Mouse (Mus musculus) retina, postnatal 1 day (tissue): ENCODE results near the gene Bmx.

Source experiments
- DNase-seq: peaks from one replicate; pipeline ENCODE4 v3.0.0-alpha.2; 2012

The Bmx gene

DNA sequence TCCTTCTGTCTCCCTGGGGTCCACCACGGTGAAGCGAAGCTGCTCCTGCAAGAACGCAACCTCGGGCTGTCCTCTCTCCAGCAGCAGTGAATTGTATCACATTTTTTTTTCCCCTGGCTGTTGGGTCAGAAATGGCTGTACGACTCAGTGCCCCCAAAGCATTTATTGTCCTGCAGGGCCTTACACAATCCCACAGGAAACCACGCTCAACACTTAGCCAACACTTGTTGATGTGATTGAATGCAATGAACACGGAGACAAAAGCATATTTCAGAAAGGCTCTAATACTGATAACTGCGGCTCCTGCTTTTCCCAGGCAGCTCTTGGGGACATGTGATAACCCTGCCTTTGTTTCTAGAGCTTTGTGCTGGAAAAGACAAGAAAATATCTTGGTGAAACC lies at the start of gene Bmx:
TSS of gene Bmx (minus strand) at position 137 of the 400 bp plus-strand sequence.
- DNase-seq, result no peak

DNA sequence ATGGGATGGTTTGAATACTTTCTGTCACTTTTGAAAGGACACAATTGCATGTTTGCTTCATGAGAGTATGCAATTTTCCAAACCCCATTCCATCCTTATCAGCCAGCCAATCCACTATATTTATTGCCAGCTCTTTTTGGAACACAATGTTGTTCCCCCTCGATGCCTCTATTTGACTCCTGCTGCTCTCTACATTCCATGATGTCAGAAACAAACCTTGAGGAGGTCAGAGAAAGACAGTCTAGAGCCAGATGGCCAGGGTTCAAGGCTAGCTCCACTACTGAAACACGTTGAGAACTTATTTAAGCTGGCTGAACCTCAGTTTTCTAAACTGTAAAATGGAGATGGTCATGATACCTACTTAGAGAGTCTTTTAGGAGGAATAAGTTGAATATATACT lies 48.3 kb upstream of the Bmx start:
- DNase-seq, result no peak

DNA sequence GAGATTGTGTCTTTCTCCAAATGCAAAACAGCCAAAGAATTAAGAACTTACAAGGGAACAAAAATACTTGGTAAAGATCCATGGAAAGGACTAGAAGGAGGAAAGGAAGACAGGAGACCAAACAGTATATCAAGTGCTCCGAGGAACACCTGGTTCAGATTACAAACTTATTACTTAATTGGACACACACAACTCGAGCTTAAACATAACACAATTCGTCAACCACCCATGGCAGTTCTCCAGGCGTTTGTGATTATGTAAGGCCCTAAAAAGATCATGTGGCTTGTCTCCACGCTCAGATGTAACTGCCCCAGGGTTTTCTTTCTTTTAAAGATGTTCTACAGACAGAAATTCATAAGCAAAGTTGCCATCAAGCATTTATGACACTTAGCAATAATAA lies 33.2 kb upstream of the Bmx start:
- DNase-seq, result no peak

DNA sequence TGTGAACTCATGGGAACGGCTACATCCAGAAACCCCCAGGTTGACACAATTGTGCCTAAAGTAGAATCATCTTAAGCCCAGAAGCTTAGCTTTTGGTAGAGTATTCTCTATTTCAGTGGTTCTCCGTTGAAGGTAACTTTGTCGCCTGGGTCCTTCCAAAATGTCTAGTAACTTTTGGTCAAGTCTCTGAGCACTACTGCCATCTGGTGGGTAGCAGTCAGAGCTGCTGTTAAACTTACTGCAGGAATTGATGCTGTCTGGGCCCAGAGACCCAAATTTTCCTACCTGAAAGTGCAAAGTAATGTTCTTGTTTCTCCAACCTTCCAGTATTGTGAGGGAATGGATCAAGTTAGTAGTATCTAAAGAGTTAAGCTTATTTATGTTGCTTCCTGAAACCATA lies 29.1 kb upstream of the Bmx start:
- peak; percentile 40 for DNase-seq

DNA sequence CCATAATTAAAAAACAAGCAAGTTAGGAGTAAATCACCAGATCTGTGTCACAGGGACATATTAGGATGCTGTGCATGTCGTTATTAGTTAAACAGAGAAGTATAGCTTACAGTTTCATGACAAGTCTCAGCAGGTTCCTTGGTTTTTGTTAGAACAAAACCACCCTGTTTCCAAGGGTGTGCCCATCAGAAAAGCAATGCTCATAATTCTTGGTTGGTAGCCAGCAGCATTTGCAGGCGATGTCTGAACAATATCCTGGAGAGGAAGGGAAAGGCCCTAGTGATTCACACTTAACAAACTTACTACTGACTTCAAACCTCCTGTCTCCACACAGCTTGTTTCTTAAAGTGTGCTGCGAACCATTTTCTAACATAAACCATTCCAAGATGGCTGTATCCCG lies 25.8 kb upstream of the Bmx start:
- no peak for DNase-seq

DNA sequence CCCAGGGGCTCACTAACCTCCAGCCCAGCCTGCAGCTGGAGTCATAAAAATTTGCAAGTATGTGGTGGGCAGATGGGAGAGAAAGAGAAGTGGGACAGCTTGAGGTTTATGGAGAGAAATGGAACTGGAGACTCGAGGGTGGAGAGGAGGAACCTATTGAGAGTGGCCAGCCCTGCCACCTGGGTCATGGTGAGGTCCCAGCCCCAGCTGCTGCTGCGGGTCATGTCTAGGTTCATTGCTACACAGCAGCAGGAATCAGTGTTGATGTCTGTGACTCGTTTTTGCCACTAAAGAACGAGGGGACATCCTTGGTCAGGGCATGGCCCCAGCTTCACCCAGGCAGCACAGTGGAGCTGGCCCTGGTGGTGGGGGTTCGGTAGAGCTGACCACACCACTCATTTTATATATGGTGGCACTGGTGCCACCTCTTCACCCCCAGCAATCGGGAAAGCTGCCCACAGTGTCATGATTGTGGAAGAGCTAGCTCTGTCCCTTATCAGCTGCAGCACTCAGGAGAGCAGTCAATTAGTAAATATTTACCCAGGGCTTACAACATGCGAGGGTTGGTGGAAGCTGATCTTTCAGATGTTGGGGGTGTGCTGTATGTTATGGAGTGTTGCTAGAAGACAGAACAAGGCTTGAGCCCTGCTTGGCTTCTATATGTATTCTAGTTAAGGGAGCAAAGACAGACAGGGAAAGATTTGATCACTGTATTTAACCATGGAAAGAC lies 23.1 kb upstream of the Bmx start:
- DNase-seq, result no peak

DNA sequence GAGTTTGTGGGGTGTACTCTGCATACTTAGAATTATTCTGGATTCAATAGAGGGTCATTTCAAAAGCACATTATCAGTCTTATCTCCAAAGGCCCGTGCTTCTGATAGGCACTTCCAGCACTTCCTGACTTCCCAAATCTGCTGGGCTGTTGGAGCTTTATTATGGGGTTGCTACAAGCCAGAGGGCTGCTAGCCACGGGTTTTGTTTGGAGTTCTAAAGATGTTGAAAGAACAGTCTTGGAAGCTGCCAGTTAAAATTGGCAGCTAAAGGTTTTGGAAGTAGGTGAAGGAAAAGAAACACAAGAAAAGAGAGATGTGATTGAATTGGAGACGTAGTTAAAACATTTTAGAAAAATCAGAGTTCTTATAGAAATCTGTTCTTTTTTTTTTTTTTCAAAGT lies 17.5 kb upstream of the Bmx start:
- no peak for DNase-seq

DNA sequence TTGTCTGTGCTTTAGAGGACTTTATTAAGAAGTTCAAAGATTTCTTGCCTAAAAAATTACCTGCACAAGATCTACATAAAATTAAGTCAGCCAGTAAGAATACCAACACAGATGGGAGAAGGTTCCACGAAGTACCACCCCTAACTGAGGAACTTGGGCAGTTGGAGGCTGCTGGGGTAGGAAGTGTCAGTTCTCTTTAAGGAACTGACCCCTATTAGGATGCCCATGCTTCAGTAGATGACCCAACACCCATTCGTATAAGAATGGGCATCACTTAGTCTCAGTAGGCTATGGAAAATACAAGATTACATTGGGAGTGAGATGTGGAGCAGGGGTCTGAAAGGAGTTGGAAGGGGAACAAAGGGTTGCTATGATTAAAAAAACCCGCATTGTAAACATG lies 12.6 kb upstream of the Bmx start:
- no peak for DNase-seq

DNA sequence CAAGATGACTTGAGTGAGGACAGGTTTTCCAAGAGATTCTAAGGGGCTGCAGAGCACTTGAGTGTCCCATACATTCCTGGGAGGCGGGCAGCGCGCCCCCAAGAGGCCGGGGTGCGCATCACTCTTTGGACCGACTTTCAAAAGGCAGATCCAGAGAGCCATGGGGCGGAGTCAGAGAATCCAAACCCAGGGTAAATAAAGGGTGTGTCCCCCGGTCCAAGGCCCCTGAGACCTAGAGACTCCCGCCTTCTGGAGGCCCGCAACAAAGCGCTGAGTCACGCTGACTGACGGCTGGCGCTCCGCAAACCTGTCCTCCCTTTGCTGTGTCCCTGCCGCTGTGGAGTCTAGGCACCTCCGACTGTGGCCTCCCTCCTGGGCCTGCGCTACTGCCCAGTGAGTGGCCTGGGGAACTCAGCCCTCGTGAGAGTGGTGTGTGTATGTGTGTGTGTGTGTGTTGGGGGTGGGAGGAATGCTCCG lies 11.3 kb upstream of the Bmx start, which contains the start of gene Pir:
TSS of gene Pir (plus strand) at position 87 of the 477 bp plus-strand sequence.
- DNase-seq, result peak; percentile 68

DNA sequence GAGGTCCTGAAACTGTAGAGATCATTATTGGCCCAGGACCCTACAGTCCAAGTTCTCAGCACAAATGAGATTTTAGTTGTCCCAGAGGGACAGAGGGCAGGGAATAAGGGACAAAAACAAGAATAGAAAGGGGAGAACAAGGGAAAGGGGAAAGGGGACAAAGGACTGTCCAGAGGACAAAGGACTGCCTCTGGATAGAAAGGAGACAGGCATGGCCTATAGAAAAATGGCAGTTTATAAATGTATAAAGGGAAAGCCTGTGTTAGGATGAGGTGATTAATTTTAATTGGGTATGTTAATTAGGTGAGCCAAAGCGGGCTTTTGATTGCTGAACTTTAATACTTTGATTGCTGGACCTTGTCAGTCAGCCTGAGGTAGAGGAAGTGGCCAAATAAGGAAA lies 6.9 kb upstream of the Bmx start:
- DNase-seq, result peak; percentile 80

DNA sequence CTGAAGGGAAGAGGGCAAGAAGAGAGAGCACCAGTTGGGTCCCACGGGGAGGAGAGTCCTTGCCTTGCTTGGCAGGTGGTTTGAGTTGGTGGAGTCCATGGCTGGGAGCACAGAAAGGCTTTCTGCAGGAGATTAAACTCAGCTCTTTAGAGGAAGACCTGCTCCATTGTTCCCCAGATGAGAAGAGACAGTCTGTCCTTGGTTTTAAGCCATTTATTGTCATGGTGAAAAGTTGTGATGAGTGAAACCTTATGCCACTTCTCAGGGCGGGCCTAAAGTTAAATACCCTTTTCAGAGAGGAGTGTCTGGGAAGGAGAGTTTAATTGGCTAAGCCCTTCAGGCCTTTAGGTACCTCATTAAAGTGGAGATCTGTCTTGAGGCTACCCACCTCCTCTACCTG lies 4.3 kb upstream of the Bmx start:
- DNase-seq, result no peak

DNA sequence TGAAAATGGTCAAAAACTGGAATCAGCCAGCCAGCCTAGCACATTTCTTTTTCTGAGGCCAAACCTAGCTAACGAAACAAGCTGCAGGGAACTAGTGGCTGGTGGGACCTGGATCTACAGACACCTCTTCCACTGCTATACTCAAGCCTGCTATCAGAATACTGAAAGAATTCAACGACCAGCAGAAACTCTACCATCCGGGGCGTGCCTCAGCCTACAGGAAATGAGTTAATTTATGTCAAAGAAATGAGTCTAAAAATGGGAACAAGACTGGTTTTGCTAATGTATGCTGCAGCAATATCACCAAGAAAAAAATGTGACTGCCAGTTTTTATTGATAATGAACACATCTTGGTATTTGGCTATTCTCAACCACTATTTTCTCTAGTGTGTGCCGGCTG lies 669 bp upstream of the Bmx start:
- no peak for DNase-seq

DNA sequence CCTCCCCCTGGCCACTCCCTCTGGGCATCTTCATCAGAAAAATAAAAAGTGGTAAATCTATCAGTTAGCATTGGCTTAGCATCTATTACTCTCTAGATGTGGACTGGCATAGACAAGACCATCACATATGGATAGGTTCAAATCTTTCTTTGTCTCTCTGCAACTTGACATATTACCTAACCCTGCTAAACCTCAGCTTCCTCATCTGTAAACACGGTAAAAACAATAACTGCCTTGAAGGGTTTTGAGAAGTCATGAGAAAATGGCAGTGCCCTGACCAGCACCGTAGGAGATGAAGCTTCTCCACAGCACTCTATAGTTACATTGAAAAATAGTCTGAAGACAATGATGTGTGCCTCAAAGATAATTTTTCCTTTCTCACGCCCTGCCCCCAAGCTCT lies 1.5 kb downstream of the Bmx start:
- DNase-seq, result no peak

DNA sequence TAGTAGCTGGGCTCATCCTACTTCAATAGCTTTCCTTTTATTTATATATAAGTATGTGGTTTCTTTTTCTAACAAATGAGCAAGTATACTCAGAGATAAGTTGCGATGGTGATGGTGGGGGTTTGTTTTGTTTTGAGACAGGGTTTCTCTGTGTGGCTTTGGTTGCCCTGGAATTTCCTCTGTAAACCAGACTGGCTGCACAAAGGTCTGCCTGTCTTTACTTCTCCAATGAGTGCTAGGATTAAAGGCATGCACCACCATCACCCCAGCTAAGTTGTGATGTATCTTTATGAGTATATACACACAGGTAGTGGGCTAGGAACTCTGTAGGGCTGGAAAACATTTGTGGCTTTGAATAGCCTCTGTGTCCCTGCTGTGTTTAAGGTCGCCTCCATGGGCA lies 11.3 kb downstream of the Bmx start:
- peak; percentile 2 for DNase-seq

DNA sequence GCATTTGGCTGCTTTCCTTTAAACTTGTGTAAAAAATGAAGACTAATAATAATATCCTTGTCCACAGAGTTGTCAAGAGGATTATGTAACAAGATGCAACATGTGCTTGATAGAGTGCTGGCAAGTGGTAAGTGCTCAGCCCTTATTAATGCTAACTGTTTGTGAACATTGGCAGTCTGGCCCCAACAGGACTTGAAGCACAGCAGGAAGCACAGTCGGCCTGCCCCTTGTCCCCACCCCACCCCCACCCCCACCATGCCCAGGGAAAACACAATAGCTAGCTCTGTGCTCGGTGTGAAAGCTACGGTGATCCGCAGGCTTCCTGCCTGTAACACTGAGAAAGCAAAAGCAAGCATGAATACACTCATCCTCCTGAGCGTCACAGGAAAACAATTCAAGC lies 12.3 kb downstream of the Bmx start:
- DNase-seq, result peak; percentile 75

DNA sequence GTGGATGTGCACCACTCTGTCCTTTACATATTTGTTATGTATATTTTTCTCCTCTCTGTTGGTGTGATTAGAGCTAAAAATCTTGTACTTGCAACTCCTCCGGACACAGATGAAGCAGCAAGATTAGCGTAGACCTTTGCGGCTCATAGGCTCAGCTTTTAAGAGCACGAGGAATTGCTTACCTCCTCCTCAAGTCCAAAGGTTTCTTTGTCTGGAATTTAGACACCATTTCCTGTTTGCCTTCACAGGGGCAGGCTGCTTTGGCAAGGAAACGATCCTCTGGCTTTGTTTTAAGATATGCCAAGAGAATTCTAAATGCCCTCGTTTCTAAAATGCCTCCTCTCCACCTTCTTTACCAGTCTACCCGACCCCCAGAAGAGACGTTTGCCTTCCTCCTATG lies 24.6 kb downstream of the Bmx start:
- DNase-seq, result no peak

DNA sequence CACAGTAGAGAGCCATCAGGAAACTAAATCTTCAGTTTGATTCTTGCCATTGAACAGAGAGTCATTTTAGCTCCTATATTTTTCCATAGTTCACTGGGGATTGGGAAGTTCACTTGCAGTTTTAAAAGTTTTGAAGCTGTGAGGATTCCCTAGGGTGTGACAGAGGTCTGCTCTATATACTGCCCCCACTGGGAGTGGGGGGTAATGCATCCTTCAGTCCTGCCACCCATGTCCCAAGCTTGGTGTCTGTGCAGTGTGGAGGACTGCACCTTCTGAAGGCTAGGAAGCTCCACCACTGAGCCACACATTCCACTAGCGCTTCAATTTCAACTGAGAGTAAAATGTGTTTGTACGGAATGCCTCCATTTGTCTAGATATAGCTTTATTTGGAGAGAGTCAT lies 36.0 kb downstream of the Bmx start:
- DNase-seq, result peak; percentile 20

DNA sequence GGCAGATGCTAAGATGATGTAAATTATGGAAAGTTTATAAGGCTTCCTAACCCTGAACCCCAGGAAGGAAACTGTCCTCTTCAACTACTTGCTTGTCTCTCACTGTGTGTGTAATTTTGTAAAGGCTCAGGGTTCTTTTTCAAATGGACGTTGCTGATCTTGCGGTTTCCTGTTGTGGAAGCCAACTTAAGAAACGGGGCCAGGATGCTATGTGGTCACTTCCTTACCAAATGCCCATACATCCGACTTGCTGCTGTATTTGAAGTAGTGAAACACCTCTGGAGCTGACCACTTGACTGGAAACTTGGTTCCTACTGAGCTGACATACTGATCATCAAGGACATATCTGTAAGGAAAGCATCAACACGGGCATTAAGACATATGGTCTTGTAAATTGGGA lies 57.4 kb downstream of the Bmx start:
- DNase-seq, result no peak

DNA sequence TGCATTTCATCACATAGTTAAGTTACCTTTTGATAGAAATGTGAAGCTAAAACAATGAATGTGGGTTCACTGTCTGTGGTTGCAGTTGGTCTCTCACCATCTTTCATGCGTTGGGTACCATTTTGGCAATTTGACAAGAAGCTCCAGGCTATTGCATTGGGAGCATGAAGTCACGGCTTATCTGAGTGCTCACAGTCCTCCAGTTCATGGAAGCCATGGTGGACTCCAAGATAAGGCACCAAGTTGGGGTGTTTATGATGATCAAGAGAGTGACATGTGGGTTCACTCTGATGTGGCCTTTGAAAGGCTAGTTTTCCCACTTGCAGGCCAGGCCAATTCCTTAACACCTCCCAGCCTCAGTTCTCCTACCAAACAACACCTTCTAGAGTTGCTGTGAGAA lies 60.3 kb downstream of the Bmx start:
- no peak for DNase-seq

DNA sequence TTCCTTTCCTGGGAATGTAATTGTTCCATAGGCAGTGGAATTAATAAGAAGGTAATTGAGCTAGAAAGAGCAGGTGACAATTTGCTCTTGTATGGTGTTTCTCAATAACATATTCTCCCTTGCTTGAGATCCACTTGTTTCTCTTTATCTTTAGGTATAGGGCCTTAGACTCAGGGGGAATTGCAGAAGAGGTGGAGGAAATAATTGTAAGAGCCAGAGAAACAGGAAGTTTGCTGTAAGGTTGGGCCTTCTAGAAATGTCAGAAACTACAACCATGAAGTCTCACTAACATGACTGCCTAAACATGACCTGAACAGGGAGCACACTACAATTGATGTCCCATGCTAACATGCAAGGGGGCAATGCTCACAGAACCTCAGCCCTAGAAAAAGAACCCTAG lies 68.1 kb downstream of the Bmx start:
- no peak for DNase-seq

DNA sequence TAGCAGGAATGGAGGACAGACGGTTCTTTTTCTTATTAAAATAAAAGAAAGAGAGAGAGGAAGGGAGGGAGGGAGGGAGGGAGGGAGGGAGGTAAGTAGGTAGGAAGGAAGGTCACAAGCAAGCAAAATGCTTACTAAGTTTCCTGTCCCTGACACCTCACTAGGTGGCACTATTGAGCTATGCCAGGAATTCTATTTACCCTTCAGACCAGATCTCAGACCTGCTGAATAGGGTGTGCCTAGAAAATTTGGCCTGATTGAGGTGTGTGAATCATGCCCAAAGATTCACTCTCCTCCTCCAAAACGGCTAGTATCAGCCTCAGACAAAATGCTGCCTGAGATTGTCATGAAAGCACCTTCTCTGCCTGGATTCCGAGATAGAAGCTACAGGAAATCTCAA lies 74.1 kb downstream of the Bmx start:
- peak; percentile 74 for DNase-seq

DNA sequence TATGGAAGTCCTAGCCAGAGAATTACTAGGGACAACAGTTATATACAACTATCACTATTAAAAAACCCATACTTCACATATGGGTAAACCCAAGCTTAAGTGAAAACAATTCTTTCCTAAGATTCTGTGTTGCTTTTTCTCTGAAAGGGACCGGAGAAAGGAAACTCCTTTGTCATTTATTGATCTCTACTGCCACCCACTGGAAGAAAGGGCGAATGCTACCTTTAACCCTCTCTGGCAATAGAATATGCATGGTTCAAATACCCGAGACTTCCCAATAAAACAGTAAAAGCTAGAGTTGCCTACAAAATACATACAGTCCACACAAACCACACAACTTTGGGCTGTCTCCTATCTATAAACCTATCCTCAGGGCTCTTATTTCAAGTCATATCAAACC lies 78.2 kb downstream of the Bmx start:
- peak; percentile 70 for DNase-seq

DNA sequence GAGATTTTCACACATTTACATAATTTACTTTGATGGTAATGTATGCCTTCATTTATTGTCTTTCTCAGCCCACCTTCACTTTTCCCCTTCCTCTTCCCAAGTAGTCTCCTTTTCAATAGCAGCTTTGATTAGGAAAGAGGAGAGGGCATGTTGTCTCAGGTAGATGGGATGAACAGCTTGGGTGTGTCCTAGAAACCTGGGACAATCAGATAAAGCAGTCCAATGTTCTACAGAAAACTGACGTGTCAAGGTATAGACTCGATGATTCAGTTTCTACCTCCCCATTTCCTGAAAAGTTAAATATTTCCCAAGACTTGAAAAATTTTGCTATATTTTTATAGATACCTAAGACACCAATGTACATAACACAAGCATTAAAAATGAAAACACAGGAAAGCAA lies 79.1 kb downstream of the Bmx start:
- no peak for DNase-seq

DNA sequence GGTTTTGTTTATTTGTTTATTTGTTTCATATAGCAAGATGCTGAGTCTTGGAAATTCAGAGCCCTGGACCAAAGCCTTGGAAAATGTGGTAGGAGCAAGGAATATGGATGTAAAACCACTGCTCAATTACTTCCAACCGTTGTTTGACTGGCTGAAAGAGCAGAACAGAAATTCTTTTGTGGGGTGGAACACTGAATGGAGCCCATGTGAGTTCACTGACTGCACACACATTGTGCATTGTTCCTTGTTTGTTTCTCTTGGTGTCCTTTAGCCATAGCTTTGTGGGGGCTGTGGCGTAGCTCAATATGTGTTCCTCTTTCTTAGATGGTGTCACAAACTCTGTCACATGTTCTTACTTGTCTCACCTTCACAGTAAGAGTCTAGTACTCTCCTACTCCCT lies 82.2 kb downstream of the Bmx start:
- DNase-seq, result peak; percentile 66

DNA sequence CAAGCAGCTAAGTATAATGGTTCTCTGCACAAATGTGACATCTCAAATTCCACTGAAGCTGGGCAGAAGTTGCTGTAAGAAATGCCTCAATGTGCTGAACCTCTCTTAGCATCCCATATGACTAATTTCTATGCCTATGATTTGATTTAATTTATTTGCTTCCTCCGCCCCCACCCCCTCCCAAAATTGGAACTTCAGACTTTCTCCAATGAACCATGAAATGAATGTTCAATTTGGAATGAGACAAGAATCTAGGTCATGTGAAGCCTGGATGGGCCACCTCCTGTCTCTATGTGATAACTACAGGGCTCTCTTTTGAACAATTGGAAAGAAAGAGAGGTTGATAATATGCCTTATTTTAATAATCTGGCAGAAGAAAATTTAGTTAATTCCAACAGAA lies 82.7 kb downstream of the Bmx start:
- peak; percentile 54 for DNase-seq
